Mouse (Mus musculus) testis, adult 2 months (tissue): ENCODE results near the gene Pde2a. TPM values are rescaled to one million over a fixed set of nuclear protein-coding genes. Genes with fewer than 3 reads are reported as not detected.

ENCODE experiments used
- H3K27ac ChIP-seq: fragments of 200-500 bp; 2 replicates; pipeline ENCODE4 v1.5.1; 2012; ENCODE audit warnings: low read depth, low read length; ENCODE audit not compliant: control insufficient read depth, insufficient read depth
- H3K27me3 ChIP-seq: fragments of 200-500 bp; 2 replicates; pipeline ENCODE4 v1.6.1; 2012; ENCODE audit warnings: mild to moderate bottlenecking, low read length, moderate library complexity; ENCODE audit not compliant: control insufficient read depth, insufficient read depth
- H3K36me3 ChIP-seq: fragments of 200-500 bp; 2 replicates; pipeline ENCODE4 v1.6.1; 2012; ENCODE audit warnings: mild to moderate bottlenecking, low read length; ENCODE audit not compliant: control insufficient read depth, insufficient read depth
- H3K4me1 ChIP-seq: fragments of 200-500 bp; 2 replicates; pipeline ENCODE4 v1.6.1; 2012; ENCODE audit warnings: low read length; ENCODE audit not compliant: control insufficient read depth, insufficient read depth
- H3K4me3 ChIP-seq: fragments of 200-500 bp; 2 replicates; pipeline ENCODE4 v1.5.1; 2012; ENCODE audit warnings: low read depth, mild to moderate bottlenecking, low read length, moderate library complexity, mixed read lengths; ENCODE audit not compliant: control insufficient read depth
- CTCF ChIP-seq: fragments of 200-500 bp; IDR thresholded peaks from 2 replicates; pipeline ENCODE4 v1.5.1; 2012; ENCODE audit warnings: low read depth, mild to moderate bottlenecking, inconsistent platforms, low read length, moderate library complexity; ENCODE audit not compliant: control insufficient read depth, insufficient read depth, insufficient replicate concordance
- POLR2A ChIP-seq: fragments of 200-500 bp; IDR thresholded peaks from 2 replicates; pipeline ENCODE4 v1.6.1; 2012; ENCODE audit warnings: low read depth, mild to moderate bottlenecking, inconsistent platforms, low read length, moderate library complexity; ENCODE audit not compliant: control insufficient read depth
- polyA plus RNA-seq: library from polyadenylated mRNA; depleted of rRNA; stranded (reverse); fragments of >200 nt; gene quantifications from 2 replicates; pipeline ENCODE4 v1.2.3, GENCODE M21; 2012

Gene Pde2a
- polyA plus RNA-seq, 1 experiment = 7.4 TPM

DNA sequence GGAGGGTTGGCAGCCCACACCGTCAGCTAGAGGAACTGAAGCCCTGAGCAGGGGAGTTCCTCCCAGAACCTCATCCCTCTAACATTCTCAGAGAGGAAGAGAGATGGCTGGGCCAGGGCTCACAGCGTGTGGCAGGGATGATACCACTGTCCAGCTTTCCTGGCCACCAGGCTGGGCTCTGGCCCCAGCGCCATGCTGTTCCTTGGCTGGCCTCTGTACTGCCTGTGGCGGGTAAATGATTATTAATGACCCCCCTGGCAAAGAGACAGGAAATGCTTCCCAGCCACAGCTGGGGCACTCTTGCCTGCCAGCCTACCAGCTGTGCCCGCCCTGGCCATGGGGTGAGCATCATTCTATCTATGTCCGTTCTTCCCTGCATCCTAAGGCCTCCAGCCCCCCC lies 33.6 kb downstream of the Pde2a start:
- H3K4me3 ChIP-seq = no peak overlapping the region
- H3K4me1 ChIP-seq = peaks cover 10% of the 10 kb centered on the region
- H3K27ac ChIP-seq = no peak overlapping the region
- H3K36me3 ChIP-seq = no peaks in the 10 kb centered on the region
- no peaks in the 10 kb centered on the region for H3K27me3 ChIP-seq
- TF ChIP-seq POLR2A (no peak), CTCF (no peak)

DNA sequence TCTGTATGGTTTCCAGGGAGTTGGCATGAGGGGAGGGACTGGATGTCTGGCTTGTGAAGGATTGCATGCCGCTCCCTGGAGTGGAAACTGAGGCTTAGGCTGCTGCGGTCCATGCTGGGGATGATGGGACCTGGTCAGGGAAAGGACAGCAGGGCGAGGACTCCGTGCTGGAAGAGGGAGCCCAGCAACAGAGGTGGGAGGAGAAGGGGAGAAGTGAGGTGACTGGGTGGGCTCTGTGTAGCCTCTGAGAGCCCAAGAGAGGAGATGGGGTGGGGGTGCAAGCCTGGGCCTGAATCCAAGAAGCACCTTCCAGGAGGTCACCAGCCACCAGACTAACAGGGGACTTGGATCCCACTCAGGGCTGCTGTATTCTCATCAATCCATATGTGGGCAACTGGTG lies 34.8 kb downstream of the Pde2a start:
- no peaks in the 10 kb centered on the region for H3K27me3 ChIP-seq
- H3K36me3 ChIP-seq = no peaks in the 10 kb centered on the region
- no peak overlapping the region for H3K27ac ChIP-seq
- H3K4me1 ChIP-seq = peaks cover 5% of the 10 kb centered on the region
- H3K4me3 ChIP-seq = no peak overlapping the region
- no peak for TF ChIP-seq CTCF

DNA sequence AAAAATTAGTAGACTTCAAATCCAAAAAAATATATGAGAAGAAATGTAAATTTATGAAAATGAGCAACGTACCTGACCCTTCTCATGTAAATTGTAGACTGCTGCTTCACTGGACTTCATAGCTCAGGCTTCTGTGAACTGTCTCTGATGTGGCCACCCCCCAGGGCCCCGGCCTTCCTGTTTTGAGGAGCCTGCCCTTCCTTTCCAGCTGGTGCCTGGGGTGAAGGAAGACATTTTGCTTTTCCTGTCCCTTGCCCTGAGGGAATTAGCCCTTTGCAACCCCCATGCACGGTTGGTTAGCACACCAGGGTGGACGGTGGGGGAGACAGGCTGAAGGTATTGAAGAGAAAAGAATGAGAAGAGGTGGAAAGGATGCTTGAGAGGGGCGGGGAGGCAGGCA lies 35.3 kb downstream of the Pde2a start:
- Histone ChIP-seq H3K36me3 (no peaks in the 10 kb centered on the region), H3K27me3 (no peaks in the 10 kb centered on the region), H3K4me1 (peaks cover 5% of the 10 kb centered on the region), H3K4me3 (no peak overlapping the region), H3K27ac (no peak overlapping the region)
- TF ChIP-seq CTCF (no peak), POLR2A (no peak)

- TF ChIP-seq POLR2A (no peak), CTCF (no peak)
- Histone ChIP-seq H3K27ac (no peak overlapping the region), H3K4me1 (peaks cover 5% of the 10 kb centered on the region), H3K4me3 (no peak overlapping the region), H3K27me3 (no peaks in the 10 kb centered on the region), H3K36me3 (no peaks in the 10 kb centered on the region)
Measured at GRCm38 (mm10) chr7:101457283-101457682, 35.8 kb downstream of the Pde2a start.

- H3K27ac ChIP-seq = no peak overlapping the region
- no peaks in the 10 kb centered on the region for H3K36me3 ChIP-seq
- H3K4me3 ChIP-seq = no peak overlapping the region
- H3K4me1 ChIP-seq = peaks cover 5% of the 10 kb centered on the region
- no peak for TF ChIP-seq POLR2A
- TF ChIP-seq CTCF = no peak
- no peaks in the 10 kb centered on the region for H3K27me3 ChIP-seq
Measured at GRCm38 (mm10) chr7:101457801-101458200, 36.3 kb downstream of the Pde2a start.

- no peaks in the 10 kb centered on the region for H3K27me3 ChIP-seq
- H3K36me3 ChIP-seq = no peaks in the 10 kb centered on the region
- peaks cover 5% of the 10 kb centered on the region for H3K4me1 ChIP-seq
- TF ChIP-seq POLR2A (no peak), CTCF (no peak)
- no peak overlapping the region for H3K4me3 ChIP-seq
- no peak overlapping the region for H3K27ac ChIP-seq
Measured at GRCm38 (mm10) chr7:101458278-101458781, 36.8 kb downstream of the Pde2a start.

DNA sequence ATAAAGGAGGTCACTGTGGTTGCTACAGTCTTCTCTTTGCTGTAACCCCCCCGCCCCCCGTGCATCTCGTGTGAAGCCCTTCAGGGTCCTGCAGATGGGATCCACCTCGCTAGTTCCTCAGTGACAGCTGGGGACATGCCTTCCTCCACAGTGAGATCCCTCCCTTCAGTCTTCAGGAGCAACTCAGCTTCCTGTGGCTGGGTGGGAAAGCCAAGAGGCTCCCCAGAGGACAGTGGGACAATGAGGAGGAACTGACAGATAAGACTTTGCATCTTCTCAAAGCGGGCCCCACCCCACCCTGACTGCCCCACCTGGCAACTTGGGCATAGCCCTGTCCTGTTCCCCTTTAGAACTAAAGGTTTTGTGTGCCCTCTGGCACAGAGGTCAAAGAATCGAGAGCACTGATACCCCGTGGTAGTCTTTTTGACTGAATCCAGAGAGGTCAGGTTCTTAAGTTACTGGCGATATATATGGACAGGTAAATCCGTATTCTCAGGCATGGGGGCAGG lies 37.9 kb downstream of the Pde2a start:
- Histone ChIP-seq H3K4me1 (peaks cover 5% of the 10 kb centered on the region), H3K27ac (no peak overlapping the region), H3K36me3 (no peaks in the 10 kb centered on the region), H3K27me3 (no peaks in the 10 kb centered on the region), H3K4me3 (no peak overlapping the region)
- TF ChIP-seq CTCF (no peak), POLR2A (no peak)
